Mouse (Mus musculus) heart, postnatal 0 days (tissue): ENCODE measurements at regions not wholly inside any gene's neighbourhood (a gene's known extent, or its start where the extent isn't known, plus 50 kb on each side); places are given as distances from the start of the nearest gene placed in this dataset.

Experiments used
- CTCF ChIP-seq: IDR thresholded peaks from 2 replicates; pipeline ENCODE4 v1.5.1; 2016; ENCODE audit warnings: antibody characterized with exemption, control low read depth, low read depth
- EP300 ChIP-seq: IDR thresholded peaks from 2 replicates; pipeline ENCODE4 v1.6.1; 2016; ENCODE audit warnings: antibody characterized with exemption, low read depth

DNA sequence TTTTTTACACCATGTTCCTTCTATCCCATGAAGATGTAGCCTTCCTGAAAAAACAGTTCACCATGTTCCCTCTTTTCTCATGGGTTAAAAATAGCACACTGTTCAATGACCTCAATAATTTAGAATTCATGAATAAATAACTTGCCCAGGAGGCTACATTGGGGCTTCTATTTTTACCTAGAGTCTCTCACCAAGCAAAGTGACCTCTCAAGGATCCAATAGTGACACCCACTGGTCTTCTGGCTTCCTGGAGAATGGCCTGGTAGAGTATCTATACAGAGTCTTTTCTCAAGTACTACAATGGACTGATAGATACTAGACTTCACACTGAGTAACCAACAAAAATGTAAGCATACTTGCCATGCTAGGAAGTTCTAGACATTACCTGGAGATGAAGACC is 60.9 kb downstream of the Gjd2 start:
- TF ChIP-seq CTCF (peak; percentile 13; the same call in 1 of the 2 replicates), EP300 (no peak)
